Mouse (Mus musculus): Measurements from ENCODE around the gene Dock10.

DNA sequence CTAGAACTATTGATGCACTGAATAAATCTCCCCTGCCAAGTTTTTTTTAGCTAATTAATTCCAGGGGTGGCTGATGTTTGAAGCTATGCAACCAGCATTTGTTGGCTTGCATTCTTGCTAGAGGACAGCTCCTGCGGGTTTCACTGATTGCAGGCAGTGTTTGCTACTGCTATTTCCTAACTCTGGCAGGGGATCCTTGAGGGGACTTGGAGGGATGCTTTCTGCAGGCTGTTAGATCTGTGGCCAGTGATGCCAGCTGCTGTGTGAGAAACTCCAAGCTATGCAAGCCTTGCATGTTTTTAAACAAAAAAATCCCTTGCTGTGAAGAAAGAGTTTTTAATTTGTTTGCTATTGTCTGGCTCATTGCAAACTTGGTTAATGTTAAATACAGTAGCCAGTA is 238.4 kb downstream of the Dock10 start:
- TF ChIP-seq CTCF (IDR thresholded peaks at IDR 0.05; ENCODE audit: low read depth) (no peak), EP300 (IDR thresholded peaks at IDR 0.05; ENCODE audit: low read depth) (no peak)

Measured in heart, postnatal 0 days (tissue).